Mouse (Mus musculus): ENCODE results near the gene A930017K11Rik. TPM values are rescaled to one million over a fixed set of nuclear protein-coding genes. Genes with fewer than 3 reads are reported as not detected.

Gene A930017K11Rik
- total and polyA plus RNA-seq, 3 experiments, result not detected

- peaks cover 13 to 64% of the 10 kb centered on the region in 2 experiments for H3K36me3 ChIP-seq (replicated peaks in 1 of 2; ENCODE audit: control insufficient read depth in 1 of 2, insufficient read depth in 1 of 2, low read length in 1 of 2)
- DNase-seq (ENCODE audit: extremely low read depth), result no peak
- no peaks in the 10 kb centered on the region for H3K27me3 ChIP-seq (replicated peaks)
- H3K4me1 ChIP-seq (ENCODE audit: control insufficient read depth in 1 of 2, insufficient read depth in 2 of 2), result peaks cover 14 to 50% of the 10 kb centered on the region in 2 experiments
- no peak overlapping the region for H3K9ac ChIP-seq (ENCODE audit: insufficient read depth, low read depth)
- dilution Hi-C loops (cut with MboI; ENCODE audit: extremely low pct_ligation_motif_present, extremely low pct_unique_long_range_greater_than_20kb, low sequenced_read_pairs), result no loop called here
- in situ Hi-C loops (cut with MboI; ENCODE audit: low pct_ligation_motif_present, low pct_unique_long_range_greater_than_20kb, low sequenced_read_pairs), result no loop called here
- no peak overlapping the region for H3K27ac ChIP-seq (ENCODE audit: insufficient read depth, low read depth)
- no peak for TF ChIP-seq UBTF (IDR thresholded peaks at IDR 0.05; ENCODE audit: low read depth, low read length)
- peak; percentile 32; the same call in 1 of the 2 replicates for TF ChIP-seq SIN3A (IDR thresholded peaks at IDR 0.05; ENCODE audit: low read length)
- H3K4me3 ChIP-seq (replicated peaks in 1 of 3; ENCODE audit: low read depth in 2 of 3, low read length in 2 of 3, poor library complexity in 1 of 3), result no peak overlapping the region
- no peak overlapping the region for H3K4me2 ChIP-seq (ENCODE audit: insufficient read depth, low read depth, poor library complexity, severe bottlenecking)
- H3K9me3 ChIP-seq (replicated peaks; ENCODE audit: low read length), result no peaks in the 10 kb centered on the region
- H3K79me2 ChIP-seq (replicated peaks; ENCODE audit: control insufficient read depth, extremely low read depth, insufficient read depth, poor library complexity, severe bottlenecking), result peaks cover 24% of the 10 kb centered on the region
These were observed 39.0 kb downstream of the A930017K11Rik start for GRCm38 (mm10) chr17:25913186-25913876.

DNA sequence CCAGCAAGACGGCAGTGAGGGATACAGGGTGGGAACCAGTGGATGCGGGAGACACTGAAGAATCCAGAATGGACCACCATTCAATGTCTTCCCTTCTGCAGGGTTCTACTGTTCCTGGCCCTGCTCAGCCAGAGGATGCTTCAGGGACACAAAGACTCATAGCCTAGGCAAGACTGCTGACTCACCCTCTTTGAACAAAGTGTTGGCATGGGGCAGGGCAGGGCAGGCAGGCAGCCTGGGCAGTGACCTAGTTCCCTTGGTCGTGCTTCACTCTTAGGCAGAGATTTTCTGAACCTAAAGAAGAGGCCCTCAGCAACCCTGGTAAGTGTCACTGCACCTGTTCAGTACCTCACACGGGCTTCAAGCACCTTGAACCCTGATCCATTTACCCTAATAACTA, 40.5 kb downstream of the A930017K11Rik start:
- Histone ChIP-seq H3K27ac (ENCODE audit: insufficient read depth, low read depth) (no peak overlapping the region), H3K4me3 (replicated peaks in 1 of 3; ENCODE audit: low read depth in 2 of 3, low read length in 2 of 3, poor library complexity in 1 of 3) (no peak overlapping the region), H3K9me3 (replicated peaks; ENCODE audit: low read length) (no peaks in the 10 kb centered on the region), H3K36me3 (replicated peaks in 1 of 2; ENCODE audit: control insufficient read depth in 1 of 2, insufficient read depth in 1 of 2, low read length in 1 of 2) (peaks cover 14 to 61% of the 10 kb centered on the region in 2 experiments), H3K27me3 (replicated peaks) (no peaks in the 10 kb centered on the region), H3K79me2 (replicated peaks; ENCODE audit: control insufficient read depth, extremely low read depth, insufficient read depth, poor library complexity, severe bottlenecking) (peaks cover 11% of the 10 kb centered on the region), H3K4me1 (ENCODE audit: control insufficient read depth in 1 of 2, insufficient read depth in 2 of 2) (peaks cover 7 to 35% of the 10 kb centered on the region in 2 experiments; a peak in 3 of 4 replicates), H3K4me2 (ENCODE audit: insufficient read depth, low read depth, poor library complexity, severe bottlenecking) (no peak overlapping the region), H3K9ac (ENCODE audit: insufficient read depth, low read depth) (no peak overlapping the region)
- in situ Hi-C loops (cut with MboI; ENCODE audit: low pct_ligation_motif_present, low pct_unique_long_range_greater_than_20kb, low sequenced_read_pairs), result no loop called here
- no peak for TF ChIP-seq RCOR1 (conservative IDR thresholded peaks at IDR 0.05; ENCODE audit: low read depth, low read length)
- no peak for TF ChIP-seq POLR2A (IDR thresholded peaks at IDR 0.05; ENCODE audit: low read depth, low read length)
- no peak for TF ChIP-seq NRF1 (IDR thresholded peaks at IDR 0.05; ENCODE audit: low read depth, low read length)
- TF ChIP-seq MAX (IDR thresholded peaks at IDR 0.05; ENCODE audit: low read length), result no peak
- no peak for TF ChIP-seq MAZ (IDR thresholded peaks at IDR 0.05; ENCODE audit: low read depth, low read length)
- TF ChIP-seq MAFK (IDR thresholded peaks at IDR 0.05; ENCODE audit: insufficient replicate concordance, low read length), result no peak
- TF ChIP-seq ZC3H11A (IDR thresholded peaks at IDR 0.05; ENCODE audit: low read depth, low read length), result no peak
- no peak for TF ChIP-seq USF2 (conservative IDR thresholded peaks at IDR 0.05; ENCODE audit: low read depth, low read length)
- TF ChIP-seq ELF1 (IDR thresholded peaks at IDR 0.05; ENCODE audit: low read depth, low read length), result no peak
- TF ChIP-seq TCF12 (IDR thresholded peaks at IDR 0.05; ENCODE audit: low read depth, low read length), result no peak
- TF ChIP-seq MYC (IDR thresholded peaks at IDR 0.05; ENCODE audit: low read depth, low read length), result no peak
- no peak for DNase-seq (ENCODE audit: extremely low read depth)
- dilution Hi-C loops (cut with MboI; ENCODE audit: extremely low pct_ligation_motif_present, extremely low pct_unique_long_range_greater_than_20kb, low sequenced_read_pairs), result no loop called here

DNA sequence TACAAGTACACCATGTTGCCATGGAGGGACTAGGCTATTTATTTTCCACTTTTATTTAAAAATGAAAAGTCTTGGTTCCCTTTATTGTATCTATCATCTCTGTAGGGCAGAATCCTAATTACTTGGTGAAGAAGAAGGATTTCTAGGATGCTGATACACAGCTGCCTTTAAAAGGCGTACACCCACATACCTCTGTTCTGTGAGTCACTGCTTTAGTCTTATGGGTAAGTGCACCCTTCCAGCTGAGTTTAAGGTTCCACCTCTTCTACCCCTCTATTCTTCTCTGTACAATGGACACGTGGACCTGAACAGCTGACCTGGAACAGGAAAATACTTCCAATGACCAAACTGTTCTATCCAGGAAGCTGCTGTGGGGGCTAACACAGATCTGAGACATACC, 44.7 kb downstream of the A930017K11Rik start:
- Histone ChIP-seq H3K27me3 (replicated peaks) (no peaks in the 10 kb centered on the region), H3K9ac (ENCODE audit: insufficient read depth, low read depth) (no peak overlapping the region), H3K79me2 (replicated peaks; ENCODE audit: control insufficient read depth, extremely low read depth, insufficient read depth, poor library complexity, severe bottlenecking) (peaks cover 14% of the 10 kb centered on the region; the same call in 1 of the 2 replicates), H3K4me3 (replicated peaks in 1 of 3; ENCODE audit: low read depth in 2 of 3, low read length in 2 of 3, poor library complexity in 1 of 3) (no peak overlapping the region), H3K36me3 (replicated peaks in 1 of 2; ENCODE audit: control insufficient read depth in 1 of 2, insufficient read depth in 1 of 2, low read length in 1 of 2) (peaks cover 13 to 45% of the 10 kb centered on the region in 2 experiments), H3K27ac (ENCODE audit: insufficient read depth, low read depth) (no peak overlapping the region), H3K9me3 (replicated peaks; ENCODE audit: low read length) (no peaks in the 10 kb centered on the region), H3K4me1 (ENCODE audit: control insufficient read depth in 1 of 2, insufficient read depth in 2 of 2) (peaks cover 9 to 19% of the 10 kb centered on the region in 2 experiments; a peak in 3 of 4 replicates), H3K4me2 (ENCODE audit: insufficient read depth, low read depth, poor library complexity, severe bottlenecking) (no peak overlapping the region)
- no peak for DNase-seq (ENCODE audit: extremely low read depth)
- in situ Hi-C loops (cut with MboI; ENCODE audit: low pct_ligation_motif_present, low pct_unique_long_range_greater_than_20kb, low sequenced_read_pairs), result no loop called here
- TF ChIP-seq ZNF384 (IDR thresholded peaks at IDR 0.05; ENCODE audit: low read depth, low read length) (no peak), SIN3A (IDR thresholded peaks at IDR 0.05; ENCODE audit: low read length) (no peak), BHLHE40 (IDR thresholded peaks at IDR 0.05; ENCODE audit: low read depth, low read length) (no peak), MXI1 (IDR thresholded peaks at IDR 0.05; ENCODE audit: low read depth, low read length) (no peak), SMC3 (IDR thresholded peaks at IDR 0.05; ENCODE audit: low read depth, low read length) (no peak), MYC (IDR thresholded peaks at IDR 0.05; ENCODE audit: low read depth, low read length) (no peak), POLR2A (IDR thresholded peaks at IDR 0.05; ENCODE audit: low read depth, low read length) (no peak), USF2 (conservative IDR thresholded peaks at IDR 0.05; ENCODE audit: low read depth, low read length) (no peak), IRF4 (IDR thresholded peaks at IDR 0.05; ENCODE audit: low read depth, low read length) (no peak), POLR2AphosphoS2 (IDR thresholded peaks at IDR 0.05; ENCODE audit: low read depth, low read length) (no peak), TCF12 (IDR thresholded peaks at IDR 0.05; ENCODE audit: low read depth, low read length) (no peak), GABPA (IDR thresholded peaks at IDR 0.05; ENCODE audit: insufficient replicate concordance, low read depth, low read length) (no peak), KAT2A (IDR thresholded peaks at IDR 0.05; ENCODE audit: insufficient replicate concordance, low read length) (no peak), MAFK (IDR thresholded peaks at IDR 0.05; ENCODE audit: insufficient replicate concordance, low read length) (no peak), MEF2A (IDR thresholded peaks at IDR 0.05; ENCODE audit: borderline replicate concordance, low read depth, low read length) (no peak), CHD1 (IDR thresholded peaks at IDR 0.05; ENCODE audit: low read depth, low read length) (no peak), USF1 (IDR thresholded peaks at IDR 0.05; ENCODE audit: low read depth, low read length) (no peak), ELF1 (IDR thresholded peaks at IDR 0.05; ENCODE audit: low read depth, low read length) (no peak)
- dilution Hi-C loops (cut with MboI; ENCODE audit: extremely low pct_ligation_motif_present, extremely low pct_unique_long_range_greater_than_20kb, low sequenced_read_pairs), result no loop called here

Data from CH12.LX (cell line).